Mouse (Mus musculus): Measurements from ENCODE around the gene Kirrel3. TPM values are rescaled to one million over a fixed set of nuclear protein-coding genes. Genes with fewer than 3 reads are reported as not detected.

Gene Kirrel3
- polyA plus RNA-seq, 1 experiment from 2014 or later = 4.0 TPM

DNA sequence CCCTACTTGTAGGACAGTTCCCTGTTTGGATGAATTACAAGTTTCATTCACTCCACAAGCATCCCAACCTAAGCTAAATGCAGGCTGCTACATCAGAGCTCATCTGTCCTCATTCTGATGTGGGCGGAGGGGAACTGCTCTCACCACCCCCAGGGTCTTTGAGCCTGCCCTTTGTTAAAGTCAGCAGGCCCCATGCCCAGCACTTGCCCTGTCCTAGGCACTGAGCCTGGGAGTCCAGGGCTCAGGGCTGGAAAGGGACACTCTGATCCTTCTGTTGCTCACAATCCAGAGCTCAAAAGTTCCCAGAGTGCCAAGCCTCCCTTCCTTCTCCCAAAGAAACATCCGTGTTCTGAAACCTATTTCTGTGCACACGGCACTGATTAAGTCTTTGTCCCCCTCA is 422.3 kb downstream of the Kirrel3 start:
- Histone ChIP-seq H3K27me3 (ENCODE audit: low read depth, poor library complexity, severe bottlenecking) (no peaks in the 10 kb centered on the region), H3K4me3 (no peak overlapping the region), H3K27ac (replicated peaks) (no peak overlapping the region), H3K36me3 (no peaks in the 10 kb centered on the region), H3K9me3 (replicated peaks) (no peaks in the 10 kb centered on the region), H3K4me1 (no peaks in the 10 kb centered on the region)
- 68% methylated on average over 3 of the region's 3 CpGs for WGBS
- no peak for DNase-seq (ENCODE audit: low spot score)

DNA sequence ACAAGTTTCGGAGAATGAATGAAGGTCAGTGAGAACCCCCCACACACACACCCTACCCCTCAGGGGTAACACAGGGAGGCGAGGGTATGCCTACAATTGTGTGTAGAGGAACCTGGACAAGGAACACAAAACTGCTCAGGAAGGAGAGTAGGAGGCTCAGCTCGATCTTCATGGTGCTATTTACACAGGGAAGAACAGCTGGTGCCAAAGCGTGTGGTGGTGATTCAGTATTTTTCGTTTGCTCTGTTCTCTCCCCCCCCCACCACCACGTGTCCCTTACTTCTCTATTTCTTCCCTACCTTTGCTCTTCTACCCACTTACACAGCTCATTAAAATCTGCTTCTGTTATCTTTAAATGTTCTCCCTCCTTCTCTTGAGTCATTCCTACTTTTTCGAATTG is 426.1 kb downstream of the Kirrel3 start:
- WGBS = 83% methylated on average over 7 of the region's 7 CpGs
- H3K27ac ChIP-seq (replicated peaks) = no peak overlapping the region
- no peaks in the 10 kb centered on the region for H3K4me1 ChIP-seq
- H3K9me3 ChIP-seq (replicated peaks) = no peaks in the 10 kb centered on the region
- no peaks in the 10 kb centered on the region for H3K36me3 ChIP-seq
- H3K27me3 ChIP-seq (ENCODE audit: low read depth, poor library complexity, severe bottlenecking) = no peaks in the 10 kb centered on the region
- DNase-seq (ENCODE audit: low spot score) = no peak
- H3K4me3 ChIP-seq = no peak overlapping the region

DNA sequence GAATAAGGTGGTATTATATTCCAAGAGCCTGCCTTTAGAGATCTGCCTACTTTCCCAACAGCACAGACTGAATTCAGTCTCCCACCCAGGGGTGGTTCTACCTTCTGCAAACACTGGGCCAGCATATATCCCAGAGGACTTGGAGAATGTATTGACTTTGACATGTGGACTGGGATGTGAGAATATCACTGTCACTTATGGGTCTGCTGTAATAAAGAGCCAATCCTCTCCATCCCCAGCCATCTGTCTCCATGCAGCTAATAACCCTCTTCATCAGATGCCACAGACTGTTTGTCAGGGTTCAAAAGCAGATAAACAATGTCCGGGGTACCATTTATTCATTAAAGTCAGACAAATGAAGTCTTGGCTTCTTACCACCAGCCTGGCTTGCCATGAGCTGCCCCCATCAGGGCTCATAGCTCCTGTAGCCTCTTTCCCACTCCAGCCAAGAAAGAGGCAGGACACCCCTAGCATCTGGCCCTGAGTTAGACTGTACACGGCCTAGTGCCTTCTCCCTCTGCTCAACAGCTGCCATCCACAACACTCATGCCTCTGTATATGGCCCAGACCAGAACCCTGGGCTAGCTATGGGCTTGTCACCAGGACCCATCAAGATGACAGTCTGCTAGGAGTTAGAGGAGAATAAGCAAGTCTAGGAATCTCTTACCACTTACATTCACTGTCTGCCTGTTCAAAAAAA is 426.7 kb downstream of the Kirrel3 start:
- 83% methylated on average over 2 of the region's 2 CpGs for WGBS
- Histone ChIP-seq H3K4me3 (no peak overlapping the region), H3K4me1 (no peaks in the 10 kb centered on the region), H3K27me3 (ENCODE audit: low read depth, poor library complexity, severe bottlenecking) (no peaks in the 10 kb centered on the region), H3K27ac (replicated peaks) (no peak overlapping the region), H3K36me3 (no peaks in the 10 kb centered on the region), H3K9me3 (replicated peaks) (no peaks in the 10 kb centered on the region)
- no peak for DNase-seq (ENCODE audit: low spot score)

DNA sequence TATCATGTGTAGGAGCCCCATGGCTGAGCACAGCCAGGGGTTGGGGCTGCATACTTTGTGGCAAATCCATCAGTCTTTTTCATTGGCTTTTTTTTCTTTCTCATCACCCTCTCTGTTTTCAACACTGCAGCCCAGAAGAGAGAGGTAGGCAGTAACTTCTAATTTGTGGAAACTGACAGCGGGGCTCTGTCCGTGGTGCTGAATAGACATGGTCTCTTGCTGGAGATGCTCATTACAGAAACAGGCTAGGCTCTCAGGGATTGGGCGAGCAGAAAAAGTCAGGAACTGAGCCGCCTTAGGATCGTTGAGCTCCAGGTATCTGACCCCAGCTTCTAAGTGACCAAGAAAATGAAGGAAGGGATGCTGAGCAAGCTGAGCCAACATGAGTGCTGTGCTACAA is 427.3 kb downstream of the Kirrel3 start:
- WGBS = 8% methylated on average over 5 of the region's 5 CpGs
- H3K27ac ChIP-seq (replicated peaks) = no peak overlapping the region
- DNase-seq (ENCODE audit: low spot score) = peak; percentile 72
- no peaks in the 10 kb centered on the region for H3K36me3 ChIP-seq
- H3K4me1 ChIP-seq = no peaks in the 10 kb centered on the region
- H3K4me3 ChIP-seq = no peak overlapping the region
- no peaks in the 10 kb centered on the region for H3K9me3 ChIP-seq (replicated peaks)
- no peaks in the 10 kb centered on the region for H3K27me3 ChIP-seq (ENCODE audit: low read depth, poor library complexity, severe bottlenecking)

DNA sequence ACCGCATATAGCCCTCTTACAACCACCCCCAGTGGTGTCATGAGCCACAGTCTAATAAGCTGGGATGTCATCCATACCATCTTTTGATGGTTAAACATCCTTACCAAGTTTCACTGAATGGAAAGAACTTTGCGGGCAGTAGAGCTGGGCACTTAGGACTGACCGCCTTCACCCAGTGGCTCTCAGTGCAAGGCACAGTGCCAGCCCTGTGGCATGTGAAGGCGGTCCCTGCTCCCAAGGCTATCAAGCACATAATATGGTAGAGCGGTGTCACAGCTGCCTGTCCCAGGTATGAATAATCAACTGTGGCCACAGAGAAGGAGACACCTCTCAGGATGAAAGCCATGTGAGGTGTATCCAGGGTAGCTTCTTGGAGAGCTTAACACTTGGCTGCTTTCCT is 433.3 kb downstream of the Kirrel3 start:
- Histone ChIP-seq H3K27me3 (ENCODE audit: low read depth, poor library complexity, severe bottlenecking) (no peaks in the 10 kb centered on the region), H3K4me1 (0 out of 2 replicates have a peak, but pooled peaks cover 6% of the 10 kb centered on the region), H3K9me3 (replicated peaks) (no peaks in the 10 kb centered on the region), H3K36me3 (no peaks in the 10 kb centered on the region), H3K27ac (replicated peaks) (no peak overlapping the region), H3K4me3 (no peak overlapping the region)
- no peak for DNase-seq (ENCODE audit: low spot score)
- WGBS = 95% methylated on average over 5 of the region's 5 CpGs

DNA sequence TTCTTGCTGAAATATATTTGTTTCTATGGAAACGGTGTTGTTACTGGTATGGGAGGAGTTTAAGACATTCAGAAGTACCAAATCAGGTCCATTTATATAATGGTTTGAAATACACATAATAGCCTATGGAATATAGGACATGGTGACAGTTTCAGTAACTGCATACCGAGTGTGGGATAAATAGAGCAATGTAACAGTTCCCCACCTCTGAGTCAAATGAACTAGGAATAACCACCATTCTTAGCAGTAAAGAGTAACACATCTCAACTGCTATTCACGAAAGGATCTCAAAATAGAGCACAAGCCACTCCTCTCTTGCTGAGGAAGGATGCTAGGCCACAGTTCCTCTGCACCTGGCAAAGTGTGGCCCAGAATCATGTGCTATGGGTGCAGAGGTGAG is 434.4 kb downstream of the Kirrel3 start:
- DNase-seq (ENCODE audit: low spot score) = no peak
- no peak overlapping the region for H3K27ac ChIP-seq (replicated peaks)
- no peaks in the 10 kb centered on the region for H3K36me3 ChIP-seq
- H3K4me1 ChIP-seq = 0 out of 2 replicates have a peak, but pooled peaks cover 6% of the 10 kb centered on the region
- H3K9me3 ChIP-seq (replicated peaks) = no peaks in the 10 kb centered on the region
- WGBS = 87% methylated on average over 3 of the region's 3 CpGs
- H3K4me3 ChIP-seq = no peak overlapping the region
- no peaks in the 10 kb centered on the region for H3K27me3 ChIP-seq (ENCODE audit: low read depth, poor library complexity, severe bottlenecking)

DNA sequence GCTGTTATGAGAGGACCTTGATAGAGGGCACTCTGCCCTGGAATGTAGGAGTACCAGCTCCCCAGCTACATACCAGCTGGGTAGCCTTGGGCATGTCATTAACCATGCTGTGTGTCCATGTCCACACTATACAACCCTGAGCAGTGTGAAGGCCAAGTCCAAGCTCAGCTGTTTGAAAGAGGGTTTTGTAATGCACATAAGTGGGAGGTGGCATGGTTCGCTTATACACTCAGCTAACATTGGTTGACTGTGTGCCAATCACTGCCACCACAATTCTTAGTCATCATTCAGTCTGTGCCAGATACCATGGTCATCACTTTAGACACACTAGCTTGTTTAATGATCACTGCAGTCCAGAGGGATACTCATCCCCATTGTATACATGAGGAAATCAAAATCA is 436.2 kb downstream of the Kirrel3 start:
- H3K27ac ChIP-seq (replicated peaks) = no peak overlapping the region

DNA sequence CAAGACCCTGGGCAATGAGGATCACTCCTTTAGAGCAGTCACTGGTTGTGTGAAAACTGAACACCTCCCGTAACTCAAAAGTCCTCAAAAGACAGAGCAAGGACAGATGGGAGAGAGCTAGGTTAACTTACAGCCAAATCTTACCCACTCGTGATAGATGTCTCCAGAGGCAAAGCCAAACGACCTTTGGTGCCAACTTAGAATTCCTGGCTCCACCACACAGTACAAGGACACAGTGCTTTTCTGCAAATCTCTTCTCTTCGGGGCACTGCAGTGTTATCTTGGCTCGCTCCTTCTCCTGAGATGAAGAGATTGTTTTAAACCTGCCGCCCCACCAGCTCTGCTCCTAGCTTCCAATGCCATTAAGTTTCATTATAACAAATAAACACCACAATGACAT is 437.0 kb downstream of the Kirrel3 start:
- H3K4me3 ChIP-seq = no peak overlapping the region
- H3K27me3 ChIP-seq (ENCODE audit: low read depth, poor library complexity, severe bottlenecking) = no peaks in the 10 kb centered on the region
- DNase-seq (ENCODE audit: low spot score) = no peak
- 0 out of 2 replicates have a peak, but pooled peaks cover 6% of the 10 kb centered on the region for H3K4me1 ChIP-seq
- no peak overlapping the region for H3K27ac ChIP-seq (replicated peaks)
- no peaks in the 10 kb centered on the region for H3K9me3 ChIP-seq (replicated peaks)
- 90% methylated on average over 6 of the region's 6 CpGs for WGBS
- H3K36me3 ChIP-seq = no peaks in the 10 kb centered on the region

More for the DNA sequence above, 436.2 kb downstream of the Kirrel3 start:
- DNase-seq (ENCODE audit: low spot score) = no peak
- no peaks in the 10 kb centered on the region for H3K36me3 ChIP-seq
- no peaks in the 10 kb centered on the region for H3K9me3 ChIP-seq (replicated peaks)
- no peaks in the 10 kb centered on the region for H3K27me3 ChIP-seq (ENCODE audit: low read depth, poor library complexity, severe bottlenecking)
- 0 out of 2 replicates have a peak, but pooled peaks cover 6% of the 10 kb centered on the region for H3K4me1 ChIP-seq
- no peak overlapping the region for H3K4me3 ChIP-seq
- whole genome bisulfite sequencing = 95% methylated on average over 1 of the region's 1 CpGs

DNA sequence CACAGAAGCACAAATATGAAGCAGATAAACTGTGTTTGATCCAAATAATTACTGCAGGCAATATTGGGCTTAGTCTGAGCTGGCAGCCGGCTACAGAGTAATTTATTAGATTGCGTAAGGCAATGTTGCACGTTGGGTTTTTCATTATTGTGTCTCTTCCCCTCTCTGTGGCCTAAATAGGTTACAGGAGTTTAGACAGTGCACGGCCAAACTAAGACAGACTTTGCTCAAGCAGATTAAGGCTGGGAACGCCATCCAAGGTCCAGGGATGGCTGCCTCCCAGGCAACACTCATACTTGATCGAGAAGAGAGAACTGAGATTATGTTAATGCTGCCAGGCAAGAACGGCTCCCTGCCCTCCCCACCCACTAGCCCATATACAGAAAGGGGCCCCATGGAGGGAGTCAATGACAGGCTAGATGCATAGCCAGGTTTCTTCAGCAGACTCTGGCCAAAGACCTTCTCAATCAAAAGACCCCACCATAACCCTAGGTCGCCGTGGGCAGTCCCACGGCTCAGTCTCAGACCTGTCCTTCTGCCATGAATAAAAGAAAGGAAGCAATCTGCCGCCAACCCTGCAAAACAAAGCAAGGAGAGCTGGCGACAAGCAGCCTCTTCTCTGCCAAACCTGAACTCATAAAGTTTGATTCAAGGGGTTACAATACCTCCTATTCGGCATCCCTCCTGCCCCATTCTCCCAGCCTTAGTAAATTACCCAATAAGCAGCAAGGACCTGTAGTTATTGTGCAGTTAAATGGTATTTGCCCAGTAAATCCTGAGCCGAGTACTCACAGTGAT is 437.6 kb downstream of the Kirrel3 start:
- 76% methylated on average over 14 of the region's 14 CpGs for WGBS
- H3K9me3 ChIP-seq (replicated peaks) = no peaks in the 10 kb centered on the region
- H3K36me3 ChIP-seq = no peaks in the 10 kb centered on the region
- no peak overlapping the region for H3K4me3 ChIP-seq
- H3K4me1 ChIP-seq = 0 out of 2 replicates have a peak, but pooled peaks cover 6% of the 10 kb centered on the region
- H3K27me3 ChIP-seq (ENCODE audit: low read depth, poor library complexity, severe bottlenecking) = no peaks in the 10 kb centered on the region
- H3K27ac ChIP-seq (replicated peaks) = no peak overlapping the region
- no peak for DNase-seq (ENCODE audit: low spot score)

DNA sequence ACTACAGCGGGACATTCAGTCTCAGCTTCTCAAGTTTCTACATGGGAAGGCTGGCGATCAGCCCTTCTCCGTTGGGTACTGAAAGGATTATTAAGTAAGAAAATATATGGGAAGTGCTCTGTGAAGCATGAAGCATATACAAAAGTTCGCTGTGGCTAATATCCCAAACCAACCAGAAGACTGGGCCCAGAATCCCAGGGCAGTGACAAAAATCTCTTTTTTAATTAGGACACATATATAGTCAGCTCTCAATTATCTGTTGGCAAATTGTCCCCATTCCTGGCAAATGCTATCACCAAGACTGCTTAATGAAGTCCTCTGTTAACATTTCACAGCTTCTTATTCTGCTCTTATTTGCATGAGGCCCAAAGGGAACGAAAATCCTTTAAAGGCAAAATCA is 439.9 kb downstream of the Kirrel3 start:
- Histone ChIP-seq H3K4me3 (no peak overlapping the region), H3K4me1 (0 out of 2 replicates have a peak, but pooled peaks cover 6% of the 10 kb centered on the region), H3K9me3 (replicated peaks) (no peaks in the 10 kb centered on the region), H3K36me3 (no peaks in the 10 kb centered on the region), H3K27me3 (ENCODE audit: low read depth, poor library complexity, severe bottlenecking) (no peaks in the 10 kb centered on the region), H3K27ac (replicated peaks) (no peak overlapping the region)
- 81% methylated on average over 5 of the region's 5 CpGs for WGBS
- no peak for DNase-seq (ENCODE audit: low spot score)

DNA sequence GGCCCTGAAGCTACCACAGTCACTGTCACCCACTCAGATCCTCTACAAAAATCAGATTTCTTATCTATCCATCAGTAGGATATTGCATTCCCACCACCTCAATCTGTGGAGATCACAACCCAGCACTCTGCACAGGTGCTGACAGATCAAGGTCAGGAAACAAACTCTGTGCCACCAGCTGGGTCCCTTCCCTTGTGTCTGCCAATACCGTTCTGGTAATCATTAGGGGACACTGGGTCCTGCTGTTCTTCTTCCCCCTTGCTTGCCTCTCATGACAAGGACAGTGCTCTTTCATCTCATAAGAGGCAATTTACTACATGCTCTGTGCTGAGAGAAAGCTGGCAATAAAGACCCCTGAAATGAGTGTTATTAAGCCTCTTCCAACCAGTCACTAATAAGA is 444.7 kb downstream of the Kirrel3 start:
- H3K27ac ChIP-seq (replicated peaks) = no peak overlapping the region
- no peaks in the 10 kb centered on the region for H3K4me1 ChIP-seq
- 77% methylated on average over 1 of the region's 1 CpGs for WGBS

DNA sequence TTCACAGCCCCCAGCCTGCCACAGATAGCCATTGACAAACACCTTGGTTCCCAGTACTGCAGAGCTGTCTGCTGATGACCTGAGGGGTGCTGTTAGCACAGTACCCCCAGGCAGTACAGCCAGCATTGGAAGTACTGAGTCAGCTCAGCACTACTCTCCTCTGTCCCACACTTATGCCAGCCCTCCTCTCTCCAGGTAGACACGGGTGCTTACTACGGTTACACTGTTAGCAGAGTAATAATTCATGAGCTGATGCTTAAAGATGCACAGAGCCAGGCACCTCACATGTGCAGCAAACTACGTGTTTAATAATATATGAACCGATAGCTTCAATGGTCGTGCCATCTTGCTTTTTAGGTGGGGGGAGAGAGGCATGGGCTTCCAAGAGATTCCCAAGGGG is 452.4 kb downstream of the Kirrel3 start:
- whole genome bisulfite sequencing = 87% methylated on average over 5 of the region's 5 CpGs
- Histone ChIP-seq H3K4me3 (no peak overlapping the region), H3K9me3 (replicated peaks) (no peaks in the 10 kb centered on the region), H3K27ac (replicated peaks) (no peak overlapping the region), H3K4me1 (peaks cover 4% of the 10 kb centered on the region), H3K36me3 (no peaks in the 10 kb centered on the region), H3K27me3 (ENCODE audit: low read depth, poor library complexity, severe bottlenecking) (no peaks in the 10 kb centered on the region)
- DNase-seq (ENCODE audit: low spot score) = no peak

More for the DNA sequence above, 444.7 kb downstream of the Kirrel3 start:
- DNase-seq (ENCODE audit: low spot score) = no peak
- no peaks in the 10 kb centered on the region for H3K9me3 ChIP-seq (replicated peaks)
- H3K4me3 ChIP-seq = no peak overlapping the region
- no peaks in the 10 kb centered on the region for H3K36me3 ChIP-seq
- no peaks in the 10 kb centered on the region for H3K27me3 ChIP-seq (ENCODE audit: low read depth, poor library complexity, severe bottlenecking)

DNA sequence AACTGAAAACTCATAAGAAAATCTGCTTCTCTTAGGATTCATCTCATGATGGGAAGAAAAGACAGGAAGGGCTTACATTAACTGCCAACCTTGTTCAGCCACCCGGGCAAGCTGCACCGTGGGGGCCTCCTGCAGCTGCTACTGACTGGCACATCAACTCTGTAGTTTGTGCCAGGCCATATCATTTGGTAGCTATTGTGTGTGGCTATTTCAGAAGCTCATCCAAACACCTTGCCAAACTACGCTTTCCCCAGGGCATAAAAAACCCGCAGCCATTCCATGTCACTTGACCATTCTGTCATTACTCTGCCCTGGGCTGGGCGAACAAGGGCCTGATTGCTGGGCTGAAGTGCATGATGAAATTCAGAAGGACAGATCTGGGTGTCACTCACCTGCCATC is 453.9 kb downstream of the Kirrel3 start:
- H3K9me3 ChIP-seq (replicated peaks) = no peaks in the 10 kb centered on the region
- no peak for DNase-seq (ENCODE audit: low spot score)
- H3K4me3 ChIP-seq = no peak overlapping the region
- H3K27ac ChIP-seq (replicated peaks) = no peak overlapping the region
- no peaks in the 10 kb centered on the region for H3K27me3 ChIP-seq (ENCODE audit: low read depth, poor library complexity, severe bottlenecking)
- WGBS = 93% methylated on average over 5 of the region's 5 CpGs
- no peaks in the 10 kb centered on the region for H3K36me3 ChIP-seq
- peaks cover 8% of the 10 kb centered on the region for H3K4me1 ChIP-seq
